Mouse (Mus musculus) liver, postnatal 0 days (tissue): ENCODE results near the gene Echdc3.

Experiments used
- CTCF ChIP-seq: sonication (generic); IDR thresholded peaks from 2 replicates; pipeline ENCODE4 v1.5.1; 2016; ENCODE audit warnings: antibody characterized with exemption, low read depth
- EP300 ChIP-seq: IDR thresholded peaks from 2 replicates; pipeline ENCODE4 v1.6.1; 2016; ENCODE audit warnings: antibody characterized with exemption, low read depth, mild to moderate bottlenecking

DNA sequence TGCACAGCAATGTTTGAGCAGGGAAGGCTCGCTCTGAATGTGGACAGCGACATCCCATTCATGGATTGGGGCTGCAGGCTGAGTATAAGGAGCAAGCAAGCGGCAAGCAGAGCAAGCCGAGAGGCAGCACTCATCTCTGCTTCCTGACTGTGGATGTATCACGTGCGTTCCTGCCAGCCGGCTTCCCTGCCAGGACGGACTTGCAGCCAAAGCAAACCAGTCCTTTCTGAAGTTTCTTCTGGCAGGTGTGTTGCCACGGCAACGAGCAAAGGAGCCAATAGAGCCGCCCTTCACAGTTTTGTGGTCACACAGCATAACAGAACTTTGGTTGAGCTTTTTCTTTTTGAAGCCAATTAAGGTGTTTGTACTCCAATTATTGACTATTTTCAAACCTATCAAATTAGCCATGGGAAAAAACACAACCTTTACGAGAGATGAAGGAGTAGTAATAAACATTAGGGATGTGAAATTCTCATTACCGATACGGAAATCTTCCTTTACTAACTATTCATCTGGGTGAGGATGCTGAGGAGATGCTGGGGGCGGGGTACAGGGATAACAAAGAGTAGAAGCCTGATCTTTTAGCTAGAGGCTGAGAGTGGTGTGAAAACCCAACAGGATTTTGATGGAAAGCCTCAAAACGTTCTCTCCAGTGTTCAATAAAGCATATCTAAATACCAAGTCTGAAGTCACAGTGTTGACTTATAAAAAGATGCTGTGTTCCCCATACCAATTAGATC, 69.7 kb downstream of the Echdc3 start:
- TF ChIP-seq EP300 (no peak), CTCF (no peak)
